Mouse (Mus musculus) macrophage (primary cell): ENCODE data around the gene Zbtb42. TPM values are rescaled to one million over a fixed set of nuclear protein-coding genes. Genes with fewer than 3 reads are reported as not detected.

Experiments
- H3K27ac ChIP-seq: fragments of 350-480 bp; formaldehyde crosslinking; 2 replicates; pipeline ENCODE4 v1.9.0; 2021
- H3K36me3 ChIP-seq: fragments of 350-480 bp; formaldehyde crosslinking; 2 replicates; pipeline ENCODE4 v1.9.0; 2021; ENCODE audit errors: inconsistent target
- H3K4me3 ChIP-seq: fragments of 350-480 bp; formaldehyde crosslinking; 2 replicates; pipeline ENCODE4 v1.9.0; 2021; ENCODE audit errors: inconsistent target
- H3K79me2 ChIP-seq: fragments of 350-480 bp; formaldehyde crosslinking; 2 replicates; pipeline ENCODE4 v1.9.0; 2021; ENCODE audit errors: inconsistent target
- WGBS: methylation state at CpG from one replicate; pipeline ENCODE4 v1.1.7; 2026; ENCODE audit warnings: inconsistent platforms; ENCODE audit not compliant: missing documents; 5-methylcytosine and 5-hydroxymethylcytosine counted together
- polyA plus RNA-seq: library from polyadenylated mRNA; stranded (reverse); fragments of 250-400 nt; gene quantifications from 3 replicates; pipeline ENCODE4 v1.2.4, GENCODE M21; 2018; ENCODE audit warnings: inconsistent platforms

Zbtb42 gene
- polyA plus RNA-seq, 1 experiment from 2014 or later: 3.5 TPM

GRCm38 (mm10) chr12:112665881-112666544 is 12.6 kb upstream of the Zbtb42 start:
- H3K36me3 ChIP-seq: peaks cover 29% of the 10 kb centered on the region
- WGBS: 86% methylated on average over 9 of the region's 9 CpGs

GRCm38 (mm10) chr12:112667619-112668297 is 10.9 kb upstream of the Zbtb42 start:
- Histone ChIP-seq H3K4me3 (no peak overlapping the region; the same call in 1 of the 2 replicates), H3K36me3 (peaks cover 16% of the 10 kb centered on the region; the same call in 1 of the 2 replicates), H3K27ac (peak overlapping the region; percentile 60), H3K79me2 (peaks cover 100% of the 10 kb centered on the region)
- WGBS: 28% methylated on average over 10 of the region's 10 CpGs

More at GRCm38 (mm10) chr12:112665881-112666544, 12.6 kb upstream of the Zbtb42 start:
- Histone ChIP-seq H3K79me2 (peaks cover 100% of the 10 kb centered on the region), H3K27ac (no peak overlapping the region), H3K4me3 (no peak overlapping the region)

GRCm38 (mm10) chr12:112670718-112671393 is 7.8 kb upstream of the Zbtb42 start:
- 72% methylated on average over 9 of the region's 9 CpGs for WGBS
- Histone ChIP-seq H3K36me3 (peaks cover 8% of the 10 kb centered on the region; the same call in 1 of the 2 replicates), H3K4me3 (no peak overlapping the region), H3K27ac (no peak overlapping the region), H3K79me2 (peaks cover 77% of the 10 kb centered on the region)

- H3K27ac ChIP-seq: no peak overlapping the region
- H3K4me3 ChIP-seq: no peak overlapping the region
- H3K79me2 ChIP-seq: peaks cover 66% of the 10 kb centered on the region
- WGBS: 90% methylated on average over 7 of the region's 7 CpGs
- H3K36me3 ChIP-seq: peaks cover 5% of the 10 kb centered on the region; the same call in 1 of the 2 replicates
These were observed 6.7 kb upstream of the Zbtb42 start for GRCm38 (mm10) chr12:112671891-112672290.

GRCm38 (mm10) chr12:112672744-112673575 is 5.7 kb upstream of the Zbtb42 start:
- WGBS: 4% methylated on average over 20 of the region's 21 CpGs
- peaks cover 56% of the 10 kb centered on the region for H3K79me2 ChIP-seq
- H3K27ac ChIP-seq: peak overlapping the region; percentile 70
- H3K4me3 ChIP-seq: peak overlapping the region; percentile 78
- peaks cover 5% of the 10 kb centered on the region; the same call in 1 of the 2 replicates for H3K36me3 ChIP-seq

- Histone ChIP-seq H3K79me2 (peaks cover 49% of the 10 kb centered on the region), H3K36me3 (peaks cover 5% of the 10 kb centered on the region; the same call in 1 of the 2 replicates), H3K4me3 (peak overlapping the region; percentile 78), H3K27ac (peak overlapping the region; percentile 70)
- WGBS: under 1% methylated on average over 59 of the region's 68 CpGs
These were observed 5.0 kb upstream of the Zbtb42 start for GRCm38 (mm10) chr12:112673576-112674091.

- Histone ChIP-seq H3K79me2 (peaks cover 42% of the 10 kb centered on the region), H3K27ac (peak within 1 kb of the TSS; percentile 87), H3K4me3 (peak within 1 kb of the TSS; percentile 48), H3K36me3 (no peaks in the 10 kb centered on the region; the same call in 1 of the 2 replicates)
- under 1% methylated on average over 53 of the region's 70 CpGs for WGBS
These were observed 4.3 kb upstream of the Zbtb42 start, which contains the start of gene Akt1 for GRCm38 (mm10) chr12:112674132-112675011. Gene Akt1 (minus strand): TSS chr12:112674884.

- Histone ChIP-seq H3K4me3 (peak overlapping the region; percentile 48), H3K27ac (peak overlapping the region; percentile 87), H3K79me2 (peaks cover 31% of the 10 kb centered on the region), H3K36me3 (no peaks in the 10 kb centered on the region; the same call in 1 of the 2 replicates)
- WGBS: 25% methylated on average over 17 of the region's 18 CpGs
These were observed 3.2 kb upstream of the Zbtb42 start for GRCm38 (mm10) chr12:112675245-112676035.

- Histone ChIP-seq H3K27ac (no peak overlapping the region), H3K36me3 (no peaks in the 10 kb centered on the region), H3K79me2 (peaks cover 15% of the 10 kb centered on the region), H3K4me3 (no peak overlapping the region)
- WGBS: 65% methylated on average over 5 of the region's 5 CpGs
These were observed 1.6 kb upstream of the Zbtb42 start for GRCm38 (mm10) chr12:112677076-112677475.

- H3K36me3 ChIP-seq: no peaks in the 10 kb centered on the region
- H3K4me3 ChIP-seq: peak overlapping the region; percentile 22; the same call in 1 of the 2 replicates
- peaks cover 5% of the 10 kb centered on the region for H3K79me2 ChIP-seq
- no peak overlapping the region for H3K27ac ChIP-seq
- WGBS: 55% methylated on average over 19 of the region's 19 CpGs
These were observed 579 bp upstream of the Zbtb42 start for GRCm38 (mm10) chr12:112677943-112678554.

GRCm38 (mm10) chr12:112679027-112679996 is 684 bp downstream of the Zbtb42 start:
- Histone ChIP-seq H3K27ac (no peak overlapping the region), H3K4me3 (no peak overlapping the region), H3K79me2 (no peaks in the 10 kb centered on the region), H3K36me3 (no peaks in the 10 kb centered on the region)
- WGBS: 10% methylated on average over 78 of the region's 87 CpGs
